Mouse (Mus musculus): ENCODE data around the gene Tyrobp. TPM values are rescaled to one million over a fixed set of nuclear protein-coding genes. Genes with fewer than 3 reads are reported as not detected.
A peak's percentile ranks its signal among the peaks of the same experiment; 100 is the strongest.

The Tyrobp gene
- polyA plus RNA-seq, 1 experiment from 2014 or later, result 9.2 TPM

GRCm38 (mm10) chr7:30434238-30434637 lies 20.7 kb downstream of the Tyrobp start:
- H3K27ac ChIP-seq (ENCODE audit: low read depth, low read length), result no peak overlapping the region
- H3K27me3 ChIP-seq (ENCODE audit: control insufficient read depth, insufficient read depth, low read length), result peaks cover 20% of the 10 kb centered on the region
- no peaks in the 10 kb centered on the region for H3K9me3 ChIP-seq (replicated peaks; ENCODE audit: control insufficient read depth, low read length)
- H3K9ac ChIP-seq (ENCODE audit: low read depth, low read length), result no peak overlapping the region
- 2% methylated on average over 10 of the region's 10 CpGs for WGBS (ENCODE audit: insufficient replicate concordance)
- no peaks in the 10 kb centered on the region for H3K36me3 ChIP-seq (ENCODE audit: control insufficient read depth, insufficient read depth, low read length)
- ATAC-seq (replicated peaks; ENCODE audit: insufficient number of reproducible peaks, low FRiP score, low TSS enrichment), result no peak
- no peak overlapping the region for H3K4me3 ChIP-seq (ENCODE audit: low read depth, low read length)
- H3K4me2 ChIP-seq, result no peak overlapping the region
- H3K4me1 ChIP-seq (ENCODE audit: control insufficient read depth, insufficient read depth, low read length), result no peaks in the 10 kb centered on the region

GRCm38 (mm10) chr7:30434701-30435100 lies 21.1 kb downstream of the Tyrobp start:
- ATAC-seq (replicated peaks; ENCODE audit: insufficient number of reproducible peaks, low FRiP score, low TSS enrichment), result no peak
- no peak overlapping the region for H3K4me2 ChIP-seq
- H3K9ac ChIP-seq (ENCODE audit: low read depth, low read length), result no peak overlapping the region
- H3K27ac ChIP-seq (ENCODE audit: low read depth, low read length), result no peak overlapping the region
- no peaks in the 10 kb centered on the region for H3K9me3 ChIP-seq (replicated peaks; ENCODE audit: control insufficient read depth, low read length)
- peaks cover 20% of the 10 kb centered on the region for H3K27me3 ChIP-seq (ENCODE audit: control insufficient read depth, insufficient read depth, low read length)
- H3K4me3 ChIP-seq (ENCODE audit: low read depth, low read length), result no peak overlapping the region
- H3K36me3 ChIP-seq (ENCODE audit: control insufficient read depth, insufficient read depth, low read length), result no peaks in the 10 kb centered on the region
- no peaks in the 10 kb centered on the region for H3K4me1 ChIP-seq (ENCODE audit: control insufficient read depth, insufficient read depth, low read length)
- WGBS (ENCODE audit: insufficient replicate concordance), result 60% methylated on average over 10 of the region's 10 CpGs

DNA sequence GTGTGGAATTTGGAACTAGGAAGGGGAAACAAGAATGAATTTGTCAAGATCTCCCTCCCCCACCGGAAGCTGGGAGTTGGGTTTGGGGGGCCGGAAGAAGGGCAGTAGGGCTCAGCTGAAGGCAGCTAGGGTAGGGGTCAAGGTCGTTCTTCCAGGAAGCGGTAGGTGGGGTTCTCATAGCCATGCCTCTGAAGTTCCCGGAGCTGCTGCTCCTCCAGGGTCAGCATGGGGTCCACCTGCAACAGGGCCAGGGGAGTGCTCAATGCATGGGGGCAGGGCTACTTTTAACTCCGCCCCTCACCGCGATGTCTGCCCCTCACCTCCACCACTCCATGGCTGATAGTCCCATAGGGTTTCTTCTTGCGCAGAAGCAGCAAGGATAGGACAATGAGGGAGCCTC lies 21.6 kb downstream of the Tyrobp start:
- no peak; the same call in 1 of the 2 replicates for ATAC-seq (replicated peaks; ENCODE audit: insufficient number of reproducible peaks, low FRiP score, low TSS enrichment)
- peaks cover 23% of the 10 kb centered on the region for H3K27me3 ChIP-seq (ENCODE audit: control insufficient read depth, insufficient read depth, low read length)

GRCm38 (mm10) chr7:30436879-30437278 lies 23.3 kb downstream of the Tyrobp start:
- Histone ChIP-seq H3K36me3 (ENCODE audit: control insufficient read depth, insufficient read depth, low read length) (no peaks in the 10 kb centered on the region), H3K4me1 (ENCODE audit: control insufficient read depth, insufficient read depth, low read length) (no peaks in the 10 kb centered on the region)
- 17% methylated on average over 10 of the region's 10 CpGs for WGBS (ENCODE audit: insufficient replicate concordance)

More for the DNA sequence above, 21.6 kb downstream of the Tyrobp start:
- Histone ChIP-seq H3K4me3 (ENCODE audit: low read depth, low read length) (no peak overlapping the region), H3K27ac (ENCODE audit: low read depth, low read length) (no peak overlapping the region), H3K9ac (ENCODE audit: low read depth, low read length) (no peak overlapping the region), H3K9me3 (replicated peaks; ENCODE audit: control insufficient read depth, low read length) (no peaks in the 10 kb centered on the region), H3K4me2 (no peak overlapping the region), H3K36me3 (ENCODE audit: control insufficient read depth, insufficient read depth, low read length) (no peaks in the 10 kb centered on the region), H3K4me1 (ENCODE audit: control insufficient read depth, insufficient read depth, low read length) (no peaks in the 10 kb centered on the region)
- 39% methylated on average over 9 of the region's 9 CpGs for WGBS (ENCODE audit: insufficient replicate concordance)

DNA sequence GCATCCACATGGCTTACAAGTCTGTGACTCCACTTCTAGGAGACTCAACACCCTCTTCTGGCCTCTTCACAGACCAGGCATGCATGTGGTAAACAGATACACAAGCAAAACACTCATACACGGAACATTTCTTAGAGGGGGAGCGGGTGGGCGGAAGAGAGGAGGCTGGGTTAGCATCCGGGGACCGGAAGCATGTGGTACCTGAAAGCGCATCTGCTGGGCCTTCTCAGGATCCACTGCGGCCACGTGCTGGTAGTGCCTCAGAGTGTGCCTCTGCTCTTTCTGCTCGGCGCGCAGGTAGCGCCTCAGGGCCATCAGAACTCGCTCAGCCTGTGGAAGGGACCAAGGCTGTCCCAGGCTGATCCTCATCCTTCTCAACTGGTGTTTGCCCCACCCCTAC lies 26.2 kb downstream of the Tyrobp start:
- H3K27me3 ChIP-seq (ENCODE audit: control insufficient read depth, insufficient read depth, low read length), result peaks cover 52% of the 10 kb centered on the region
- WGBS (ENCODE audit: insufficient replicate concordance), result 69% methylated on average over 13 of the region's 13 CpGs
- H3K27ac ChIP-seq (ENCODE audit: low read depth, low read length), result no peak overlapping the region
- ATAC-seq (replicated peaks; ENCODE audit: insufficient number of reproducible peaks, low FRiP score, low TSS enrichment), result no peak
- H3K4me2 ChIP-seq, result no peak overlapping the region
- peaks cover 6% of the 10 kb centered on the region for H3K4me1 ChIP-seq (ENCODE audit: control insufficient read depth, insufficient read depth, low read length)
- H3K4me3 ChIP-seq (ENCODE audit: low read depth, low read length), result no peak overlapping the region
- no peaks in the 10 kb centered on the region for H3K36me3 ChIP-seq (ENCODE audit: control insufficient read depth, insufficient read depth, low read length)
- H3K9me3 ChIP-seq (replicated peaks; ENCODE audit: control insufficient read depth, low read length), result no peaks in the 10 kb centered on the region
- no peak overlapping the region for H3K9ac ChIP-seq (ENCODE audit: low read depth, low read length)

More at GRCm38 (mm10) chr7:30436879-30437278, 23.3 kb downstream of the Tyrobp start:
- peaks cover 25% of the 10 kb centered on the region for H3K27me3 ChIP-seq (ENCODE audit: control insufficient read depth, insufficient read depth, low read length)
- no peak overlapping the region for H3K27ac ChIP-seq (ENCODE audit: low read depth, low read length)
- no peaks in the 10 kb centered on the region for H3K9me3 ChIP-seq (replicated peaks; ENCODE audit: control insufficient read depth, low read length)
- no peak overlapping the region for H3K4me3 ChIP-seq (ENCODE audit: low read depth, low read length)
- no peak overlapping the region for H3K9ac ChIP-seq (ENCODE audit: low read depth, low read length)
- H3K4me2 ChIP-seq, result no peak overlapping the region
- ATAC-seq (replicated peaks; ENCODE audit: insufficient number of reproducible peaks, low FRiP score, low TSS enrichment), result no peak; the same call in 1 of the 2 replicates

DNA sequence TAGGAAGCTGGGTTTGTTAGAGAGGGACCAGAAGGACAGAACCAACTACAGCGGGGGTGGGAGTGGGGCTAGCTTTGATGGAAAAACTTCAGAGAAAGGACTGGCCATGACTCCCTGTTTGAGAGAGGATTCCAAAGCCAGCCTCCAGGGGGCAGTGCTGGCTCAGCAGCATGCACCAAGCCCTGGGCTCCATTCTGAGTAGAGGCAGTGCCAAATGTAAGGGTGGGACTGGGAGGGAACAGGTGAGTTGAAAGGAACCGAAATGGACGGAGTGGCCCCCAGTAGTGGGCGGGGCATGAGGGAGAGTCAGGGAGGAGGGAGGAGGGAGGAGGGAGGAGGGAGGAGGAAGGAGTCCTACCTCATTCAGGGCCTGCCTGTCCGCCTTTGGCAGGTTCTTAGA lies 27.1 kb downstream of the Tyrobp start:
- Histone ChIP-seq H3K36me3 (ENCODE audit: control insufficient read depth, insufficient read depth, low read length) (no peaks in the 10 kb centered on the region), H3K9me3 (replicated peaks; ENCODE audit: control insufficient read depth, low read length) (no peaks in the 10 kb centered on the region), H3K27me3 (ENCODE audit: control insufficient read depth, insufficient read depth, low read length) (peaks cover 54% of the 10 kb centered on the region), H3K4me2 (no peak overlapping the region), H3K9ac (ENCODE audit: low read depth, low read length) (no peak overlapping the region), H3K4me3 (ENCODE audit: low read depth, low read length) (no peak overlapping the region), H3K4me1 (ENCODE audit: control insufficient read depth, insufficient read depth, low read length) (peaks cover 6% of the 10 kb centered on the region), H3K27ac (ENCODE audit: low read depth, low read length) (no peak overlapping the region)
- ATAC-seq (replicated peaks; ENCODE audit: insufficient number of reproducible peaks, low FRiP score, low TSS enrichment), result no peak
- 27% methylated on average over 4 of the region's 5 CpGs for WGBS (ENCODE audit: insufficient replicate concordance)

GRCm38 (mm10) chr7:30443696-30444095 lies 30.1 kb downstream of the Tyrobp start:
- no peak overlapping the region for H3K27ac ChIP-seq (ENCODE audit: low read depth, low read length)
- H3K9ac ChIP-seq (ENCODE audit: low read depth, low read length), result no peak overlapping the region
- WGBS (ENCODE audit: insufficient replicate concordance), result 19% methylated on average over 9 of the region's 9 CpGs
- H3K4me2 ChIP-seq, result peak overlapping the region; percentile 84
- peaks cover 54% of the 10 kb centered on the region for H3K27me3 ChIP-seq (ENCODE audit: control insufficient read depth, insufficient read depth, low read length)
- H3K4me1 ChIP-seq (ENCODE audit: control insufficient read depth, insufficient read depth, low read length), result peaks cover 6% of the 10 kb centered on the region
- H3K4me3 ChIP-seq (ENCODE audit: low read depth, low read length), result no peak overlapping the region
- no peaks in the 10 kb centered on the region for H3K36me3 ChIP-seq (ENCODE audit: control insufficient read depth, insufficient read depth, low read length)
- H3K9me3 ChIP-seq (replicated peaks; ENCODE audit: control insufficient read depth, low read length), result no peaks in the 10 kb centered on the region
- ATAC-seq (replicated peaks; ENCODE audit: insufficient number of reproducible peaks, low FRiP score, low TSS enrichment), result no peak

DNA sequence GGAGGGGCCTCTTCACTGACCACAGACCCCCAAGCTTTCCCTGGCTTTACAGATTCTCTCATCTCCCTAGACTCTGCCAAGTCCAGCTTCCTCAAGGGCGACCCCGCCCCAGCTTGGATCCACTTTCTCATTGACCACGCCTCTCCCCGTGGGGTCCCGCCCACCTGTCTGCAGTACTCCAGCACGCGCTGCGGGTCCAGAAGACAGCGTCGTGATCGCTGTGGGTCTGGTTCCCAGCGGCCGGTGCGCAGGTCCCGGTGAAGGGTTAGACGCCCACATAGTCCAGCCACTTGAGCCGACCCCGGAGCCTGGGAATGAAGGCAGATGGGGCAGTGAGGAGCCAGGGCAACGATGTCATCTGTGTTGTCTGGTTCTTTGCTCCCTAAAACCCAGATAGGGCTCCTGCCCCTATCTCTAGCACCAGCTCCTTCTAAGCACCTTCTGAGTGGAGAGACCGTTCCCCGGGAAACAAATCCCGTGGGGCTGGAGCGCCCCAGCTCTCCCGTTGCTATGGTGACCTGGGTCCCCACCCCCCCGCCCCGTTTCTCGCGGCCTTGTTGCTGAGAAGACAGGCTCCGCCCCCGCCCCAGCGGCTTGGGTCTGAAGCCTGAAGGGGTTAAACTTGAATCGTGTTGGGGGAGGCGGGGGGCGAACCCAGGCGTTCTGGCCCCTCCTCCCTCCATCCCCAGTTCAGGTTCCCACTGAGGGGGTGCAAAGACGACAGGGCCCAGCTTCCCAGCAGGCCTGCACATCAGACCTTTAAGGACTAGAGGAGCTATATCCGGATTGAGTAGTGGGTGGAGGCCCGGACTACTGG lies 30.8 kb downstream of the Tyrobp start:
- peak overlapping the region; percentile 10; the same call in 1 of the 2 replicates for H3K27ac ChIP-seq (ENCODE audit: low read depth, low read length)
- peaks cover 52% of the 10 kb centered on the region for H3K27me3 ChIP-seq (ENCODE audit: control insufficient read depth, insufficient read depth, low read length)

More for the DNA sequence above, 30.8 kb downstream of the Tyrobp start:
- Histone ChIP-seq H3K9me3 (replicated peaks; ENCODE audit: control insufficient read depth, low read length) (no peaks in the 10 kb centered on the region), H3K4me1 (ENCODE audit: control insufficient read depth, insufficient read depth, low read length) (peaks cover 6% of the 10 kb centered on the region), H3K36me3 (ENCODE audit: control insufficient read depth, insufficient read depth, low read length) (no peaks in the 10 kb centered on the region), H3K9ac (ENCODE audit: low read depth, low read length) (peak overlapping the region; percentile 70), H3K4me2 (peak overlapping the region; percentile 84), H3K4me3 (ENCODE audit: low read depth, low read length) (peak overlapping the region; percentile 63)
- under 1% methylated on average over 38 of the region's 38 CpGs for WGBS (ENCODE audit: insufficient replicate concordance)
- ATAC-seq (replicated peaks; ENCODE audit: insufficient number of reproducible peaks, low FRiP score, low TSS enrichment), result 0 out of 2 replicates have a peak, but pooled peaks have one; percentile 11

All from heart, embryonic 11.5 days (tissue).